Mouse (Mus musculus): ENCODE data around the gene Gm4301. TPM values are rescaled to one million over a fixed set of nuclear protein-coding genes. Genes with fewer than 3 reads are reported as not detected.
"Not testable (repeated sequence)": the region's sequence is repeated elsewhere in the genome, so short reads cannot be mapped to it uniquely, and the experiment has no call there.

Gene Gm4301
- not detected in 2 replicates for polyA plus RNA-seq (2012; rRNA removed)

DNA sequence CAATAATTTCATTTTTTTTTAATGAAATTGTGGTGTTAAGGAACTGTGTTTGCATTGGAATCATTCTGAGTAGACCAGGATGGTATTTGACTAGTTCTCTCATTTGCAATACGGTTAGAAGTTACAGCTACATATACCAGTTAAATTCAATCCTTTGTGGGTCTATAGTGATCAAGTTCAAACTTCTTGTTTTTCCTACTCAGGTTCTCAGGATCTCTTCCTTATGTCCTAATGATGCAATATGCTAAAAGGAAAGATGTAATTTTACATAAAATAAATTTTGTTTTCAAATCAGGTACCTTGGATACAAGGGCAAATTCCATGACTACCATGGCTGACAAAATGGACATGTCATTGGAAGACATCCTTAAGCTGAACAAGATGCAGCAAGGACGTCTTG is at the start of gene Gm4301:
Gene Gm4301, plus strand, starts transcription at position 301 of the 400 bp plus-strand sequence.
- DNase-seq; H3K4me1 ChIP-seq (ENCODE audit: control insufficient read depth, insufficient read depth, low read length); H3K27me3 ChIP-seq (replicated peaks; ENCODE audit: control insufficient read depth, insufficient read depth, low read length); H3K4me3 ChIP-seq (ENCODE audit: insufficient read depth, low read depth, low read length); H3K36me3 ChIP-seq (ENCODE audit: control insufficient read depth, insufficient read depth, low read length); H3K27ac ChIP-seq (ENCODE audit: insufficient read depth, low read depth, low read length): not testable (repeated sequence)
- no CpG with 5 or more reads among the region's 2 CpGs for WGBS

DNA sequence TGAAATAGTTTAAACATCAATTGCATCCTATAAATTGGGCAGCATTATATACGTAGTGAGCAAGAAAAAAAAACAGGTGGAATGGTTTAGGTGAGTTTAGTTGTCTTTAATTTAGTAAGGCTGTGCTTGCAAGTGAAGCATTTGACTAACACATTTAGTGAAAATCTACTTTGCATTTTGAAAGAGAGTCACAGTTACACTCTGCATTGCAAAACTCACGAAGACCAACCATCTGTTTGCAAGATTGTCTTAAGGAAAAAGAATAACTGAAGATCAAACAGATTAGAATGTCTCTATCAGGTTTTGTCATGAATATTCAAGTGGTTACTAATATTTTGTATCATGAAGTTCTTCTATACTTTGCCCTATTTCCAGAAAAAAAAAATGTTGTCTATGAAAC is 39.4 kb upstream of the Gm4301 start:
- H3K4me1 ChIP-seq (ENCODE audit: control insufficient read depth, insufficient read depth, low read length), result no peaks in the 10 kb centered on the region

DNA sequence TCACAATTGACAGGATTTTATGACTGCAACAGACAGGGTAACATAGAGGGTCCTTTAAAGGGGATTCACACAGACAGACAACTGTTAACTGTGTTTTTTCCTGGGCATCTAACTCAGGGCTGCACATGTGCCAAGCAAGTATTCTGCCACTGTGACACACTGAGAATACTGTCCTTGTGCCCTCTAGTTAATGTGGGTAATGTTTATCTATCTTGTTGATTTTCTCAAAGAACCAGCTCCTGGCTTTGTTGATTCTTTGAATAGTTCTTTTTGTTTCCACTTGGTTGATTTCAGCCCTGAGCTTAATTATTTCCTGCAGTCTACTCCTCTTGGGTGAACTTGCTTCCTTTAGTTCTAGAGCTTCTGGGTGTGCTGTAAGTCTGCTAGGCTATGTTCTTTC is 35.4 kb upstream of the Gm4301 start:
- peak; percentile 66 for DNase-seq
- not testable (repeated sequence) for H3K4me3 ChIP-seq (ENCODE audit: insufficient read depth, low read depth, low read length); H3K4me1 ChIP-seq (ENCODE audit: control insufficient read depth, insufficient read depth, low read length); H3K27ac ChIP-seq (ENCODE audit: insufficient read depth, low read depth, low read length); H3K36me3 ChIP-seq (ENCODE audit: control insufficient read depth, insufficient read depth, low read length); H3K27me3 ChIP-seq (replicated peaks; ENCODE audit: control insufficient read depth, insufficient read depth, low read length)

More for the DNA sequence above, 39.4 kb upstream of the Gm4301 start:
- Histone ChIP-seq H3K4me3 (ENCODE audit: insufficient read depth, low read depth, low read length) (no peak overlapping the region), H3K27ac (ENCODE audit: insufficient read depth, low read depth, low read length) (no peak overlapping the region), H3K36me3 (ENCODE audit: control insufficient read depth, insufficient read depth, low read length) (no peaks in the 10 kb centered on the region), H3K27me3 (replicated peaks; ENCODE audit: control insufficient read depth, insufficient read depth, low read length) (no peaks in the 10 kb centered on the region)
- WGBS, result 89% methylated on average over 2 of the region's 2 CpGs
- no peak for DNase-seq
- TF ChIP-seq CTCF (conservative IDR thresholded peaks at IDR 0.05; ENCODE audit: insufficient read depth, insufficient read length, low read depth, low read length) (no peak), POLR2A (IDR thresholded peaks at IDR 0.05; ENCODE audit: low read depth, low read length) (no peak)

DNA sequence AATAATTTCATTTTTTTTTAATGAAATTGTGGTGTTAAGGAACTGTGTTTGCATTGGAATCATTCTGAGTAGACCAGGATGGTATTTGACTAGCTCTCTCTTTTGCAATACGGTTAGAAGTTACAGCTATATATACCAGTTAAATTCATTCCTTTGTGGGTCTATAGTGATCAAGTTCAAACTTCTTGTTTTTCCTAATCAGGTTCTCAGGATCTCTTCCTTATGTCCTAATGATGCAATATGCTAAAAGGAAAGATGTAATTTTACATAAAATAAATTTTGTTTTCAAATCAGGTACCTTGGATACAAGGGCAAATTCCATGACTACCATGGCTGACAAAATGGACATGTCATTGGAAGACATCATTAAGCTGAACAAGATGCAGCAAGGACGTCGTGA is 5.1 kb downstream of the Gm4301 start, which contains the start of gene Gm4302:
Gene Gm4302, plus strand, starts transcription at position 301 of the 400 bp plus-strand sequence.
- not testable (repeated sequence) for DNase-seq; H3K27me3 ChIP-seq (replicated peaks; ENCODE audit: control insufficient read depth, insufficient read depth, low read length); H3K36me3 ChIP-seq (ENCODE audit: control insufficient read depth, insufficient read depth, low read length); H3K4me3 ChIP-seq (ENCODE audit: insufficient read depth, low read depth, low read length); H3K4me1 ChIP-seq (ENCODE audit: control insufficient read depth, insufficient read depth, low read length); H3K27ac ChIP-seq (ENCODE audit: insufficient read depth, low read depth, low read length)
- WGBS, result no CpG with 5 or more reads among the region's 3 CpGs

DNA sequence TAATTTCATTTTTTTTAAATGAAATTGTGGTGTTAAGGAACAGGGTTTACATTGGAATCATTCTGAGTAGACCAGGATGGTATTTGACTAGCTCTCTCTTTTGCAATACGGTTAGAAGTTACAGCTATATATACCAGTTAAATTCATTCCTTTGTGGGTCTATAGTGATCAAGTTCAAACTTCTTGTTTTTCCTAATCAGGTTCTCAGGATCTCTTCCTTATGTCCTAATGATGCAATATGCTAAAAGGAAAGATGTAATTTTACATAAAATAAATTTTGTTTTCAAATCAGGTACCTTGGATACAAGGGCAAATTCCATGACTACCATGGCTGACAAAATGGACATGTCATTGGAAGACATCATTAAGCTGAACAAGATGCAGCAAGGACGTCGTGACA is 10.2 kb downstream of the Gm4301 start, which contains the start of gene Gm4303:
Gene Gm4303, plus strand, starts transcription at position 301 of the 400 bp plus-strand sequence.
- not testable (repeated sequence) for H3K27me3 ChIP-seq (replicated peaks; ENCODE audit: control insufficient read depth, insufficient read depth, low read length); DNase-seq; H3K4me3 ChIP-seq (ENCODE audit: insufficient read depth, low read depth, low read length); H3K36me3 ChIP-seq (ENCODE audit: control insufficient read depth, insufficient read depth, low read length); H3K4me1 ChIP-seq (ENCODE audit: control insufficient read depth, insufficient read depth, low read length); H3K27ac ChIP-seq (ENCODE audit: insufficient read depth, low read depth, low read length)
- no CpG with 5 or more reads among the region's 3 CpGs for WGBS

DNA sequence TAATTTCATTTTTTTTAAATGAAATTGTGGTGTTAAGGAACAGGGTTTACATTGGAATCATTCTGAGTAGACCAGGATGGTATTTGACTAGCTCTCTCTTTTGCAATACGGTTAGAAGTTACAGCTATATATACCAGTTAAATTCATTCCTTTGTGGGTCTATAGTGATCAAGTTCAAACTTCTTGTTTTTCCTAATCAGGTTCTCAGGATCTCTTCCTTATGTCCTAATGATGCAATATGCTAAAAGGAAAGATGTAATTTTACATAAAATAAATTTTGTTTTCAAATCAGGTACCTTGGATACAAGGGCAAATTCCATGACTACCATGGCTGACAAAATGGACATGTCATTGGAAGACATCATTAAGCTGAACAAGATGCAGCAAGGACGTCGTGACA is 15.3 kb downstream of the Gm4301 start, which contains the start of gene Gm4305:
Gene Gm4305, plus strand, starts transcription at position 301 of the 400 bp plus-strand sequence.
- H3K4me1 ChIP-seq (ENCODE audit: control insufficient read depth, insufficient read depth, low read length); DNase-seq; H3K4me3 ChIP-seq (ENCODE audit: insufficient read depth, low read depth, low read length); H3K36me3 ChIP-seq (ENCODE audit: control insufficient read depth, insufficient read depth, low read length); H3K27me3 ChIP-seq (replicated peaks; ENCODE audit: control insufficient read depth, insufficient read depth, low read length); H3K27ac ChIP-seq (ENCODE audit: insufficient read depth, low read depth, low read length): not testable (repeated sequence)
- no CpG with 5 or more reads among the region's 3 CpGs for WGBS

DNA sequence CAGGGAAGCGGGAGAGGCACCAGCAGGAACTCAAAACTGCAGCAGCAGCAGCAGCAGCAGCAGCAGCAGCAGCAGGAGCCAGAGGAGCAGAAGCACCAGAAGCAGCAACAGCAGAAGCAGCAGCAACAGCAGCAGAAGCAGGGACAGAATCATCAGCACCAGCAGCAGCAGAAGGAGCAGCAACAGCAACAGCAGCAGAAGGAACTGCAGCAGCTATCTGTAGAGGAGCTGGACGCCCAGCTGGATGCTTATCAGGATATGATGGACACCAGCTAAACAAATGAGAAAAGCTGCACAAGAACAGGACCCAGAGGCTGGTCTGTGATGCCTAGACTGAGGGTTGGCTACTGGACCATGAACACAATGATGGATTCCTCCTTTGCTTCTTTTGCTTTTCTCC is 21.4 kb downstream of the Gm4301 start:
- H3K4me3 ChIP-seq (ENCODE audit: insufficient read depth, low read depth, low read length); H3K36me3 ChIP-seq (ENCODE audit: control insufficient read depth, insufficient read depth, low read length); H3K4me1 ChIP-seq (ENCODE audit: control insufficient read depth, insufficient read depth, low read length); H3K27me3 ChIP-seq (replicated peaks; ENCODE audit: control insufficient read depth, insufficient read depth, low read length); H3K27ac ChIP-seq (ENCODE audit: insufficient read depth, low read depth, low read length): not testable (repeated sequence)
- peak; percentile 5 for DNase-seq
- 82% methylated on average over 2 of the region's 2 CpGs for WGBS

DNA sequence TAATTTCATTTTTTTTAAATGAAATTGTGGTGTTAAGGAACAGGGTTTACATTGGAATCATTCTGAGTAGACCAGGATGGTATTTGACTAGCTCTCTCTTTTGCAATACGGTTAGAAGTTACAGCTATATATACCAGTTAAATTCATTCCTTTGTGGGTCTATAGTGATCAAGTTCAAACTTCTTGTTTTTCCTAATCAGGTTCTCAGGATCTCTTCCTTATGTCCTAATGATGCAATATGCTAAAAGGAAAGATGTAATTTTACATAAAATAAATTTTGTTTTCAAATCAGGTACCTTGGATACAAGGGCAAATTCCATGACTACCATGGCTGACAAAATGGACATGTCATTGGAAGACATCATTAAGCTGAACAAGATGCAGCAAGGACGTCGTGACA is 25.6 kb downstream of the Gm4301 start, which contains the start of gene Gm4307:
Gene Gm4307, plus strand, starts transcription at position 301 of the 400 bp plus-strand sequence.
- not testable (repeated sequence) for H3K4me1 ChIP-seq (ENCODE audit: control insufficient read depth, insufficient read depth, low read length); H3K27ac ChIP-seq (ENCODE audit: insufficient read depth, low read depth, low read length); DNase-seq; H3K36me3 ChIP-seq (ENCODE audit: control insufficient read depth, insufficient read depth, low read length); H3K27me3 ChIP-seq (replicated peaks; ENCODE audit: control insufficient read depth, insufficient read depth, low read length); H3K4me3 ChIP-seq (ENCODE audit: insufficient read depth, low read depth, low read length)
- WGBS, result no CpG with 5 or more reads among the region's 3 CpGs

DNA sequence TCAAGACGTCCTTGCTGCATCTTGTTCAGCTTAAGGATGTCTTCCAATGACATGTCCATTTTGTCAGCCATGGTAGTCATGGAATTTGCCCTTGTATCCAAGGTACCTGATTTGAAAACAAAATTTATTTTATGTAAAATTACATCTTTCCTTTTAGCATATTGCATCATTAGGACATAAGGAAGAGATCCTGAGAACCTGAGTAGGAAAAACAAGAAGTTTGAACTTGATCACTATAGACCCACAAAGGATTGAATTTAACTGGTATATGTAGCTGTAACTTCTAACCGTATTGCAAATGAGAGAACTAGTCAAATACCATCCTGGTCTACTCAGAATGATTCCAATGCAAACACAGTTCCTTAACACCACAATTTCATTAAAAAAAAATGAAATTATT is 47.0 kb downstream of the Gm4301 start, which contains the start of gene Gm4312:
Gene Gm4312, minus strand, starts transcription at position 101 of the 400 bp plus-strand sequence.
- not testable (repeated sequence) for H3K27me3 ChIP-seq (replicated peaks; ENCODE audit: control insufficient read depth, insufficient read depth, low read length); DNase-seq; H3K36me3 ChIP-seq (ENCODE audit: control insufficient read depth, insufficient read depth, low read length); H3K27ac ChIP-seq (ENCODE audit: insufficient read depth, low read depth, low read length); H3K4me3 ChIP-seq (ENCODE audit: insufficient read depth, low read depth, low read length); H3K4me1 ChIP-seq (ENCODE audit: control insufficient read depth, insufficient read depth, low read length)
- WGBS, result no CpG with 5 or more reads among the region's 2 CpGs

Other genes with a start within 250 kb of the Gm4301 start
- gene Gm4302, start 5.2 kb downstream of the Gm4301 start, polyA plus RNA-seq (2012; rRNA removed), result not detected in 2 replicates
- gene Gm4303, start 10.3 kb downstream of the Gm4301 start, polyA plus RNA-seq (2012; rRNA removed), result not detected in 2 replicates
- not detected in 2 replicates for gene Gm4305, start 15.4 kb downstream of the Gm4301 start, polyA plus RNA-seq (2012; rRNA removed)
- gene Gm4307, start 25.7 kb downstream of the Gm4301 start, polyA plus RNA-seq (2012; rRNA removed), result not detected in 2 replicates
- not detected in 2 replicates for gene Gm4312, start 46.9 kb downstream of the Gm4301 start, polyA plus RNA-seq (2012; rRNA removed)
- gene Tmtc3, start 151.7 kb downstream of the Gm4301 start, polyA plus RNA-seq (2012; rRNA removed), result 6.8 and 8.3 TPM in 2 replicates
- 0.49 and 0.89 TPM in 2 replicates for gene Cep290, start 151.9 kb downstream of the Gm4301 start, polyA plus RNA-seq (2012; rRNA removed)